Mouse (Mus musculus): Measurements from ENCODE around the gene Stac3.
A peak's percentile ranks its signal among the peaks of the same experiment; 100 is the strongest.

The Stac3 gene

DNA sequence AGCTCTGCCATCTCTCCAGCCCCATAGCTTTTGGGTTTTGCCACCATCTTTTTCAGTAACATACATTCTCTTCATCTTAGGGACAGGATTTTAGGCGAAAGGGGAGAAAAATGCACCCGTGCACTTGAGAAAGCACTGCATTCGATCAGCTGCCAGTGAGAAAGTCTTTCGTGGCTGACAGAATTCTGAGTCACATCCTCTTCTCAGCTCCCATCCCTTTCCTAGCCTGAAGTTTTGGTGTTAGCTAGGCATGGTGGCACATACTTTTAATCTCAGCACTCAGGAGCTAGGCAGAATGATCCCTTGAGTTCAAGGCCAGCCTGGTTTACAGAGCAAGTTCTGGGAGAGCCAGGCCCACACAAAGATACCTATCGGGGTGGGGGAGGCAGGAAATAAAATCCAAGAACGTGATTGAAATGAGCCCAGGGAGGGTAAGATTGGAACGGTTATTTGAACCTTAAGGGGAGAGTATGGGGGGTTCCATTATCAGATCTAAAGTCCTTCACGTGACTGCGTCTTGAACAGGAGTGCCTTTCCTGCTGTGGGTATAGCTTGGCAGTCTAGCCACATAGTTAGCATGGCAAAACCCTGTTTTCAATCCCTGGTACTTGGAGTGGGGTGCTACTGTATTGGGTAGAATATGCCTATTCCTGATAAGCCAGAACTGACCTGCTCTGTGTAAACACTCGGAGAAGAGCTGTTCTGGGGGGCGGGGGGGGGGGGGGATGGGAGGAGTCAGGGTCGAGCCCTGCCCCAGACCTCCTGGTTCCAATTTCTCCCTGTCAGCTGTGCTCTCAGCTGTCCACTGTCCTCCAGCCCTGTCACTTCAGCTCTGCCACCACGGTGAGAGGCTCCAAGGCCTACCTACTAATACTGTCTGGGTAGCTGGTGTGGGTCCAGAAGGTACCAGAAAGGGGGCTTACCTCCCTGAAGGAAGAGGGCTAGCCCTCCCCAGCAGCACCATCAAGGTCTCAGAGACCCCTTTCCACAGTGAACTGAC, at the start of gene Stac3:
Stac3 (plus strand) TSS at position 793 of the 1,000 bp plus-strand sequence.
- DNase-seq, result no peak

DNA sequence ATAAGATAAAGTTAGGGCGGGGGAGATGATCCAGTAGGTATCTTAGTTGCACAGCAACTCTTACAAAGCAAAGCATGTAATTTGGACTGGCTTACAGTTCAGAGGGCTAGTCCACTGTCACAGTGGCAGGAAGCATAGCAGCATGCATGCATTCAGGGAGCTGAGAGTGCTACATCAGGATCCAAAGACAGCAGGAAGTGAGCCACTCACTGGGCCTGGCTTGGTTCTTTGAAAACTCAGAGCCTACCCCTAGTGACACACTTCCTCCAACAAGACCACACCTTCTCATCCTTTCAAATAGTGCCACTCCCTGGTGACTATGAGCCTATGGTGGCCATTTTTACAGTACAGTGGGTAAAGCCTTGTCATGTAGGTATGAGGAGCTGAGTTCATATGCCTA, 47.8 kb upstream of the Stac3 start:
- no peak for DNase-seq

DNA sequence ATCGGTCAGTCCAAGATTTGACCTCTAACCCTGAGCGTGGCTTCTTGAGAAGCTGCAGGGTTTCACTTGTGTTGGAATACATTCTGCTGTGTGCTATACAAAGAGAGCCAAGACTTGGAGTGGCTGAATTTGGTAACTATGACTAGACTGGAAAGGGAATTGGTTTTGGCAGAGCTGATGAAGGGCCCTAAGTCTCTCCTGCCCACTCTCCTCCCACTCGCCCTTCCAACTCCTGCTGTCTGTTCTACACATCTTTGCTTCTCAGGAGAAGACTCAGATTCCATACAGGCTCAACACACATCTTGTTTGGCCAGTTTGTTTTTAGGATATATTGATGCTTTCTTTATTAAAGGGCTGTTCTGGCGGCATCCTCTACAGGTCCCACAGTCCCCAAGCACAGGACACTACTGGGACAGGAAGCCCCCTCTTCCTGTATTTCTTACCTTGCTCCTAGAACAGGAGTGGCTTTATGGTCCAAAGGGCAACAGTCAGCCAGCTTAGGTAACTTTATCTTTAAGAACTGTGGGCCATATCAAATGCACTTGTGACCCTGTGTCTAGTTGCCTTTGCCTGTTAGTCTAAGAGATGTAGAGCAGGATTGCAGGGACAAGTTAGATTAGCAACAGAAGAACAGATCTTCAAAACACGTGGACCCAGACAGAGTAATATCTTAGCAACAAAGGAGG, 38.9 kb upstream of the Stac3 start:
- DNase-seq, result no peak

DNA sequence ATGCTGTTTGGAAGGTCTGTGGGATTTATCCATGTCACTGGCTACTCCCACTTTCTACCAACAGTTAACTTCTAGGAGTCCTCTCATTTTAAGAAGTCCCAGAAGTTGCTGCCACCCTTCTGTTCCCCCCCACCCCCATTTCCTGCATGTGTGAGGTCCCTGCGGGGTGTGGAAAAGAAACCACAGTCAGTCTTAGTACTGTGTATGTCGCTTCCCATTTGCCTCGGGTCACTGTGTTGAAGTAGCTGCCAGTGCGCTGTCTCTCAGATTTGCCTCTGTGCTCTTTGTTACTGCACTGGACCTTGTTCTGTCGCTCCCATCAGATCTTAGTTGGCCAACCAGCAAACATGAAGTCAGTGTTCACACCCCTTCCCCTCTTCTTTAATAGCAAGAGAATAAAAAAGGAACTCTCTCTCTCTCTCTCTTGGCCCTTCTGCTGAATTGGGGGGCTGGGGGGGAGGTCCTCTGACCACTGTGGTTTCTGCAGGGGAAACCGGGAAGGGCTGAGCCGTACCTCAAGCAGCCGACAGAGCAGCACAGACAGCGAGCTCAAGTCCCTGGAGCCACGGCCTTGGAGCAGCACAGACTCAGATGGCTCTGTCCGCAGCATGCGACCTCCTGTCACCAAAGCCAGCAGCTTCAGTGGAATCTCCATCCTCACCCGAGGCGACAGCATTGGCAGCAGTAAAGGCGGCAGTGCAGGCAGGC, 30.1 kb upstream of the Stac3 start:
- peak; percentile 27 to 29 for DNase-seq

DNA sequence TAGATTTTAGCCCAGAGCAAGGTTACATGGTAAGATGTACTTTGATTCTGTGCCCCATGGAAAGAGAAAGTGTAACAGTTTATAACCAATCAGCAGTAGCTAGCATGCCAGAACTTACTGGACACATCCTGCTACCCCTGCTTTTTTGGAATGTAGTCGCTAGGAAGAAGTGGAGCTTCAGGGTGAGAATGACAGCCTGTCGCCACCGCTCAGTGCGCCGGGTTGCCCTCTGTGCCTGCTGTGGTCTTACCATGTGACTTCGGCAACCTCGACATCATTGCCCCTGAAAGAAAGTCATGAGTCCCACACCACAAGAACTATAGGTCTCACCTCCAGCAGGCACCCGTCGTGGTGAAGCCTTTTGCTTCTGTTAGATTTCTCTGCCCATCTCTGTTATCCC, 28.8 kb upstream of the Stac3 start:
- DNase-seq, result no peak

DNA sequence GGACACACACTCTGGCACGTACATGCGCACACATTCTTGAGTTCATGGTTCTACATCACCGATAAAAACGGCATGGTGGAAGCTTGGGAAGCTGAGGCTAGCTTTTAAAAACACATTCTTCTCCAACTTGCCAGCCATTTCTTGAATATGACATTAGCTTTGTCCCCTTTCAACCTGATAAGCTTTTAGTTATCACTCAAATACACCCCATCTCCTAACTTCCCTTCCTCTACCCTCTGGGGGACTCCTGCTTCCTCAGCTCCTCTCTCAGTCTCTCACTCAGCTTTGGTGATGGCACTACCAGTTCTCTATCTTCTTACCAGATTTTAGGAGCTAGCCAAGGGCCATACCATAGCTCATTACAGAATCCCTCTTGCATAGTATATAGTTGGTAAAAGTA, 26.3 kb upstream of the Stac3 start:
- no peak for DNase-seq

DNA sequence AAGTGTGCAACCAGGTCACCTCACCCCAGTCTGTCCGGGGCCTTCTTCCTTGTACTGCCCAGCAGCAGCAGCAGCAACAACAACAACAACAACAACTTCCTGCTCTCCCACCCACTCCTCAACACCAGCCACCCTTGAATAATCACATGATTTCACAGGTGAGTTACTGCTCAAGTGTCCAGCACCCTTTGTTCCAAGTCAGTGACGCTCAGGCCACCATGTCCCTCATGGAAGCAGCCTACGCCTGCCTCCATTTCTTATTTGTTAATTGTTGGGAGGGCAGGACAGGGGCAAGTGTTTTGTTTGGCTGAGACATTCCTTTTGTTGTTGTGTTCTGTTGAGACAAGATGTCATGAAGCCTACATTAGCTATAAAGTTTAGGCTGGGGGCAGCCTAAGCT, 24.9 kb upstream of the Stac3 start:
- no peak for DNase-seq

DNA sequence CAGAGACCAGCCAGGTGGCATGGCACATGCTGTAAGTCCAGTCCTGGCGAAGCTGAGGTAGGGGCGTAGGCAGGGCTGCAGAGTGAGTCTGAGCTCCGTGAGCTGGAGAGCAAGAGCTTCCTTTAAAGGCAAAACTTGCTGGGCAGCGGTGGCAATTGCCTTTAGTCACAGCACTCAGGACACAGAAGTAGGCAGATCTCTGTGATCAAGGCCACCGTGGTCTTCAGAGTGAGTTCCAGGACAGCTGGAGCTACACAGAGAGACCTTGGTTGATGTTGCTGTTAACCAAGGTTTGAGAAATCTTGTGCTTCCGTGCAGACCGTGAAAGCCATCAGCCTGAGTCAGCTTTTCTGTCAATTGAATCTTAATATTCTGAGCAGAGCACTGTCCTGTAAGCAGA, 24.2 kb upstream of the Stac3 start:
- no peak for DNase-seq

DNA sequence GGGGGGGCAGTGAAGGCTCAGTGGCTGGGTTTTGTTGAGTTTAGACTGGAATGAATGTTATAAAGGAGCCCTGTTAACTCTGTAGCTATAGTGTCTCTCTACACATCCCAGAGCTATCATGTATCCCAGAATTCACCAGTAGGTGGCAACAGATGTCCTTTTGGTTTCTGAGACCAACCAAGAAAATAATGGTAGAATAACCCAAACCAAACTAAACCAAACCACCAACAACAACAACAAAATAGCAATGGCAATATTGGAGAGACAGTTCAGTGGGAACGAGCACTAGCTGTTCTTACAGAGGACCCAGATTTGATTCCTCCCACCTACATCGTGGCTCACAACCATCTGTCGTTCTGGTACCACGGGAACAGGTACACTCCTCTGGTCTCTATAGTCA, 22.4 kb upstream of the Stac3 start:
- no peak for DNase-seq

DNA sequence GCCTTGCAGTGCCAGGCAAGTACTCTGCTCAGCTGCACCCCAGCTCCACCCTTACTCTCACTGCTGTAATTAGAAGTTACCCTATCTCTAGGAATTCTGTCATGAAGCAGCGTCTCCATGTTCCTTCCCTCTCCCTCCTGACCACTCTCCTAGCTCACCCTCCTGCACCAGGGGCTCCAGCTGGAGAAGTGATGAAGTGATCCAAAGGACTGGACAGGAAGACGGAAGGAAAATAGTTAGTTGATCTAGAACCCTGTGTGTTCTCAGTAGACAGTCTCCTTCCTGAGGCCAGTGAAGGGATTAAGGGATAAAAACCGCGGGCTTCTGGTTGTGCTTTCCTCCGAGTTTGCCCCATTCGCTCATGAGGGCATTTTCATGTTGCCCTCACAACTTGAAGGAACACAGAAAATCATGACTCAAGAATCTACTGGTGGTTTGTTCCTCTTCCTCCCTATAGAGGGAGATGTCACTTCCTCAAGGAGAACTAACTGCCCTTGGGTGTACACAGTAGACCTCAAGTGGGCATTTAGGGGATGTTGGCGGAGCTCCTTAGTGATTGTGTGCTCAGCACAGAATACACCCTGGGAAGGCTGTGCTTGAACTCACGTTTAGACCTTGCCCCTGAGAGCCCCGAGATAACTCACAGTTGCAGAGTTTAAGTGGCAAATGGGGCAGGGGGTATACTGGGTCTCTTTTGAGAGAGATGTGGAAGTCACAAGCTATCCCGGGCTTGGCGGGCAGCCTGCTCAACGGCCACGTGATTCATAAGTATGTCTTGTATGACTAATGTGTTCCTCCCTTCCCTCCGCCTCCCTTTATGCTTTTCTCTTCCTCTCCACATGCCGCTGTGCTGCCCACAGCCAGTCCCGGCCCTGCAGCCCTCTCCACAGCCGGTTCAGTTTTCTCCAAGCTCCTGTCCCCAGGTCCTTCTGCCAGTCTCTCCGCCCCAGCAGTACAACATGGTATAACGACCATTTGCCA, 20.4 kb upstream of the Stac3 start:
- no peak for DNase-seq

DNA sequence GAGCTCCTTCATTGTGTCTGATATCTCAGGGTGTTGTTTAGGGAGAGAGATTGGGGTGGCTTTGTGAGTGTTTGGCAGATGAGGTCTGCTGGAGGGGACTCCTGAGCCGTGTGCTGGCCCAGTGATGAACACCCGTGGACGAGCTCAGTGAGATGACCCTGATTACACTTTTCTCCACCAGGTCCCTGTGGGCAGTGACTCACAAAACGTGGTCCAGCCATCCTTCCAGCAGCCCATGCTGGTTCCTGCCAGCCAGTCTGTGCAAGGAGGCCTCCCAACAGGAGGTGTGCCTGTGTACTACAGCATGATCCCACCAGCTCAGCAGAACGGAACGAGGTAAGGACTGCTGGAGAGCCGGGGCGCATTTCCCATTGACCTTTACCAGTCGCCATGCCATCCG, 16.3 kb upstream of the Stac3 start:
- DNase-seq, result no peak

DNA sequence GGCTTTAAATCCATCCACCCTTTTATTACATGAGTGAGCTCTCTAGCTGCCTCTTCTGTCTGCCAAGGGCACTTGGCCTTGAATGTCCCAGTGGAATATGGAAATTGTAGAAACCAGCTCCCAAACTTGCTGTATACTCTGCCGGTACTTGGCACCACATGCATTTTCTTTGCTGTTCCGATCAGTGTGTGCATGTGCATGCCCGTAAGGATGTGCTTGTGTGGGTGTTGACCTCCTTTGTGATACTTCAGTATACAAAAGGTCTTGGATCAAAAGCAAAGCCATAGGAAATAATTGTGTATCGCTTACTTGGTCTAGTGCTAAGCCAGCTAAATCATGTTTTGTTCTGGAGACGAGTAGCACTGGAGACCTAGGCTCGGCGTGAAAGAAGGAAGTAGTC, 12.6 kb upstream of the Stac3 start:
- no peak for DNase-seq

DNA sequence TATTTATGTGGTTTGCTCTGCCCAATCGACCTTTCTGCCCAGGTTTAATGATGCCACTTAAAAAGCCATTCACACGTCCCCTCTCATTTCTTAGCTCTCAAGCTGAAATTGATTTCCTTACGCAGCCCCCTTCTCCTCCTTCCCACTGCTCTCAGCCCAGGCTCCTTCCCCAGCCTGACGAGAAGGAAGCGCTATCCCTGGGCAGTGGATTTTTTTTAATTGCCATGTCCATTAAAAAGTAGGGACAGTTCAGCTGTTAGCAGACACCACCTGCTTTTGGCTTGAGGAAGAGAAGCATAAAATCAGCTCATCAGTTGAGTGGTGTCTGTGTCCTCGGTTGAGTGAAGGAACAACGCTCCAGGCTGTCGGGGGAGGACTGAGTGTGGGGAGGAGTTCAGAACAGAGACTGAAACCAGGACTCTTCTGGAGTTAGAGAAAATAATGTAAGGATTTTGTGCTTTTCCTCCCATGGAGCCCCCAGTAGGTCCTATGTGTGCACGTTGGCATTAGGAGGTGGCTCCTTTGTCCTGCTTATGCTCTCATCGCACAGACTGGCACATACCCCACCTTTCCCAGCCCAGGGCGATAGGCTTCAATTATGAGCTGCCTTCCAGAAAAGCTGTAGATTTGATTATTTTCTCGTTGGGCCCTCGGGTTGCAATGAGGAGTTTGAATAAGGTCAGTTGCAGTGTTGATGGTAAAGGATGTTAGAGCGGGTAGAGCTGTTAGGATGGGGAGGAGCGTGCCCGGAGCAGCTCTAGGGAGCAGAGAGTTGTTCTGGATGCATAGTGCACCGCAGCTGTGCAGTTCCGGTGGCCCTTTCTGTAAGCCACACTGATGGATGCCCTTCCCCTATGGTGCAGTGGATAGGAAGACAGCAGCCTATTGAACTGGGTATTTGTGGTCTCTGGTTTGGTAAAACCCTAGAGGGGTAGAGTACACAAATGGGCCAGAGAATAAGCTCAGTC, 11.0 kb upstream of the Stac3 start:
- no peak for DNase-seq

DNA sequence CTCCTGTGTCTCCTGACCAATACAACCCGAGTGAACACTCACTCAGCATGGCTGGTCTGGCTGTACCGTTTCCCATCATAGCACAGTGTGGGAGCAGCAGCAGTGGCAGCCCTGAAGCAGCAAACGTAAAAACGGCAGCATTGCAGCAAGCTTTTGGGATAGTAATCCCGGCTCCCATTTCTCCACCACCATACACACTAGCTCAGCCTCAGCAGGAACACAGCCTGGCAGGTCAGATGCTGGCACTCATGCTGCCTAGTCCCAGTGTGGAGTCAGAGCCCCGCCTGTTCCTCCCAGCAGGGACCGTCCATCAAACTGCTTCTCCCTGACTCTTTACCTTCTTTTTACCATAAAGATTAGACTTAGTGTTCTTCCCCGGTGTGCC, 10.4 kb upstream of the Stac3 start:
- DNase-seq, result no peak

DNA sequence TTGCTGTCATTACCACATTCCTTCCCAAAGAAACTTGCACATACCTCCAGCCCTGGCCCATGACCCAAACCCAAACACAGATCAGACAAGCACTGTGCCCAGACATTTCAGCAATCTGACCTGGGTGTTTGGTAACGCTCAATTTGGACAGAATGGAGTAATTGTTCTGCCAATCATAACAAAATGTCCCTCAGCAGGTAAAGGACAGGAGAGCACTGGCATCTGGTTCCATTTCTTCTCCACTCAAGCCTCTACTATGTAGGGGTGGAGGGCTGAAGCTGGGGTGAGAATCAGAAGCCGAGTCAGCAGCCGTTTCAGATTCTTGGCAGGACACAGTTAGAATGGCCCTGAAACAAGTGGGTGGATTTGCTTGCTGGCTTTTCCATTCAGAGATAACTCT, 9.4 kb upstream of the Stac3 start:
- DNase-seq, result no peak

DNA sequence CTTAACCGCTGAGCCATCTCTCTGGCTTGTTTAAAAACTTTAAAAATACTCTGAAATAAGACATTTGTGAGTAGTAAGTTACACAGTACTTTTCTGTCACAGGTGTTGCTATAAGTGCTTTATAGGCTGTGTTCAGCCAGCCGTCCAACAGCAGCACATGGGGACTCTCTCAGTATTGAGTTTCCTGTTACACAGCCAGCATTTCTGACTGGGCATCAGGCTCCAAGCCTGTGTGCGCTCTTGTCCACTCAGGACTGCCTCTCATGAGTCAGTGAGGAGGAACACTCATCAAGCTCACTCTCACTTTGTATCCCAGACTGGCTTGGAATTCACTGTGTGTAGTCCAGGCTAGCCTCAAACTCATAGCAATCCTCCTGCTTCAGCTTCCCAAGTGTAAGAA, 5.3 kb upstream of the Stac3 start:
- no peak for DNase-seq

DNA sequence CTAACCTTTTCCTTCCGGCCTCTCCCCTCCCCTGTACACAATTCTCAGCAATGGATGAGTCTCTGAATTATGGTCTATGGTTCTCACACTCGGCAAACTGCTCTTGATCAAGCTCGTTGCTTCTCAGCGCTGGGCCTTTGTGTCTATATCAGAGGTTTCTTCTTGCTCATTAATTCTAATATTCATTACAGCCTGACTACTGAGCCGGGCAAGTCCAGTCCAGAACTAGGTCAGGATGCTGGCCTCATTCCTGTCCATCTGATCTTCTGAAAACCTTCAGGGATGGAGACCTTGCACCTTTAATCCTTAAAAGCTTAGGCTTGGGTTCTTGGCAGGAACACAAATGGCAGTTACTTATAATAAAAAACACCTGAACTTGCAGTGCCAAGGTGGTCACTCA, 2.0 kb upstream of the Stac3 start:
- no peak for DNase-seq

DNA sequence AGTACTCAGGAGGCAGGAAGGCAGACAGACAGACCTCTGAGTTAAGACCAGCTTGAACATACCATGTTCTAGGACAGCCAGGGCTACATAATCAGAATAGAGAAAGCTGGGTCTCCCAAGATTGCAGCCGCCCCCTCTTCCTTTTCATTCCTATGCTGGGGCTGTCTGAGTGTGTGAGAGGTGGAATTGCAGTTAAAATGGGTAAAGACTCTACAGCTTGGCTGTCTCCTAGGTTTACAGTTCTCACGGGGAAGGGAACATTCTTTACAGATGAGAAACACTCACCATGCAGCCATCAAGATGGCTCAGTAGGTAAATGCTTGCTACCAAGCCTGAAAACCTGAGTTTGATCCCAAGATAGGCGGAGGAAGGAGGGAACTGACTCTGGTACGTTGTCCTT, 1.4 kb upstream of the Stac3 start:
- DNase-seq, result no peak

DNA sequence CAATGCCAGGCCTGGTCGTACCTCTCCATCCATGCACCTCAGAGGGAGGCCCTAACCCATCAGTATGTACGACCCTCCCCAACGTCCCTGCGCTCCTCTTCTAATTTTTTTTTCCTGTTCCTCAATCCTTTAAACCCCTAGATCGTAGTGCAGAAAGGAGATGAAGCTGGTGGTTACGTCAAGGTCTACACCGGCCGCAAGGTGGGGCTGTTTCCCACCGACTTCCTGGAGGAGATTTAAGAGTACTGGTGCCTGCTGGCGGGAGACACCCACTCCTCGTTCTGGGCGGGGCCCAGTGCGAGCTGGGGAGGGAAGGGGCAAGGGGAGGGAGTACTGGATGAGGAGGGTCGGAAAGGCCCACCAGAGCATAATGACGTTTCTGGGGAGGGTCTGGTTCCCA, 6.8 kb downstream of the Stac3 start:
- peak; percentile 68 to 72 for DNase-seq

DNA sequence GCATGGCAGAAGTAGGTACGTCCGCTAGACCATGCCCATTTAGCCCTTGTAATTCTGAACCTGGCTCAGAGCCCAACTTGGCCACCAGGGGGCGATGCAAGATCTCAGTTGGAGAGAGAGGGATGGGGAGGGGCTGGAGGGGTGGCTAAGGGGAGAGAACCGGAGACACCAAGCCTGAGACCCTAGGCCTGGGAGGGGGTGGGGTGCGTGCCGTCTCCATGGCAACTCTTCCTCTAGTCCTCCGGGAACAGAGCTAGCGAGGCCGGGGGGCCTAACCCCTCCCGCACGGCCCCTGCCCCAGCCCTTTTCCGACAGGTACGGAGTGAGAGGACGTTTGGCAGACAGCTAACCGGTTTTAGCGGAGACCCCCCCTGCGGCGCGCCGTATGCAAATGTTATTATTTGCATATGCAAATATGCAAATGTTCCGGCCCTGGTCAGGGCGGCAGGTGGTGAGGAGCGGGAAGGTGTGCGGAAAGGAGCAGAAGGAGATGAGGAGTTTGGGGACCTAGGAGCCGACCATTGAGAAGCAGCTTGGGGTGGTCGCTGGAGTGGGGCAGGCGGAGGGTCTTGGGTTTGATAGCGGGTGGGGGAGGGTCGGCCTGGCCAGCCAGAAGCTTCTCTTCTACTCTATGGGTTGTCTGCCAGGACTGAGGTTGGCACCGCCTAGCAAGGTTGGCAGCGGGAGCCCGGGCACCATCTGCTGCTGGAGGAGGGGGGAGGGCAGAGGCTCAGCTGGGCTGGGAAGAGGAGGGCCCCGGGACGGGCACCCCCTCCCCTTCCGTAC, 7.8 kb downstream of the Stac3 start:
- DNase-seq, result peak; percentile 67 to 71
